In the genomic region with DNA sequence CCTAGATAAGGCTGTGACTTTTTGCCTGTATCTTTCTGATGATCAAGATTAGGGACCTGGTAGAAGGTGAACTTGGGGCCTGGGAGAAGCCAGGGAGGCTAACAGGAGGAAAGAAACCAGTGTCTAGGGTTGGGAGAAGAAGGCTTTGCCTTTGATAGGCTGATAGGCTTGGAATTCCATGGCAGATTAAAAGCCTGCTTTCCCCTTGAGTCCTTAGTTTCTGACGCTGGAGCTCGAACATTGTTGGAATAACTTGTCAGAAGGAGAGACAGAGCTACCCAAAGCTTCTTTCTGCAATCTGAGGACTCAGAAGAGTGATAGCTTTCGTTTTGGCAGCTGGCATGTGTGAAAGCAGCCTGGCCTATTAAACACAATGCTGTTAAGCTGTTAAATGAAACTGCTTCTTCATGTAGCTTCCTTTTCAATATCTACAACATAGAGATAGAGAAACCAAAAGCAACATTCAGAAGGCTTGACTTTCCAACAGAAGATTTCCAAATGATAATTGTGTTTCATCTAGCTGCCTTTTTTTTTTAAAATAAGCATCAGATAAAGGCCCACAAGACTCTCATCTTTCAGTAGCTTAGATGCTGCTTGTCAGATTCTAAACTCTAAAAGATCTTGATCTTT, we compare ENCODE assay signal across 17 mouse cellular contexts. TPM values are rescaled to one million over a fixed set of nuclear protein-coding genes. Genes with fewer than 3 reads are reported as not detected.
DNase-seq lines count a peak whose midpoint lies in the region; TF ChIP-seq lines count a peak whose summit lies in the region.
"Had no signal": no experiment of that assay in that cellular context is flagged by ENCODE, and none has a peak within 500 bp of the region (broad histone marks: within the 10 kb centered on the region; RNA-seq: fewer than 3 reads in every experiment).

No protein-coding gene starts in this region.

- dilution Hi-C loops in CH12.LX (cut with MboI; ENCODE audit: extremely low pct_ligation_motif_present, extremely low pct_unique_long_range_greater_than_20kb, low sequenced_read_pairs) = no loop called here

- no peak for TF ChIP-seq CTCF in liver, adult 2 months (IDR thresholded peaks at IDR 0.05; ENCODE audit: low read depth, low read length)
- TF ChIP-seq CTCF in CH12.LX (conservative IDR thresholded peaks at IDR 0.05 in 1 of 2, IDR thresholded peaks at IDR 0.05 in 1 of 2; ENCODE audit: low read depth in 2 of 2, low read length in 2 of 2) = no peak

- H3K36me3 ChIP-seq in liver, adult 2 months (ENCODE audit: control insufficient read depth, insufficient read depth, low read length) = no peaks in the 10 kb centered on the region
- peaks cover 0 to 6% of the 10 kb centered on the region in 2 experiments for H3K36me3 ChIP-seq in CH12.LX (replicated peaks in 1 of 2; ENCODE audit: control insufficient read depth in 1 of 2, insufficient read depth in 1 of 2, low read length in 1 of 2)
- H3K36me3 ChIP-seq: G1E; hindbrain, embryonic 13.5 days; kidney, embryonic 15.5 days; limb, embryonic 13.5 days; lung, embryonic 15.5 days; neural tube, embryonic 15.5 days had no signal

- no peaks in the 10 kb centered on the region for H3K9me3 ChIP-seq in CH12.LX (replicated peaks; ENCODE audit: low read length)
- H3K9me3 ChIP-seq: G1E; hindbrain, embryonic 13.5 days; kidney, embryonic 15.5 days; limb, embryonic 13.5 days; lung, embryonic 15.5 days; neural tube, embryonic 15.5 days had no signal

- intact Hi-C loops in left cerebral cortex, postnatal 36 days (cut with DNase I) = no loop called here

- H3K4me3 ChIP-seq in liver, adult 2 months (ENCODE audit: insufficient read depth, low read depth, low read length) = no peak overlapping the region
- H3K4me3 ChIP-seq in CH12.LX (replicated peaks in 1 of 3; ENCODE audit: low read depth in 2 of 3, low read length in 2 of 3, poor library complexity in 1 of 3) = peak overlapping the region in 2 of 3 experiments; percentile 18 to 20
- H3K4me3 ChIP-seq in brown adipose tissue, adult 24 weeks (ENCODE audit: insufficient read depth, low read depth, low read length) = no peak overlapping the region
- H3K4me3 ChIP-seq: hindbrain, embryonic 13.5 days; kidney, embryonic 15.5 days; limb, embryonic 13.5 days; lung, embryonic 15.5 days; neural tube, embryonic 15.5 days had no signal

- H3K27me3 ChIP-seq in liver, adult 2 months (ENCODE audit: control insufficient read depth, insufficient read depth, low read length) = no peaks in the 10 kb centered on the region
- H3K27me3 ChIP-seq in CH12.LX (replicated peaks) = no peaks in the 10 kb centered on the region
- H3K27me3 ChIP-seq: hindbrain, embryonic 13.5 days; kidney, embryonic 15.5 days; limb, embryonic 13.5 days; lung, embryonic 15.5 days; neural tube, embryonic 15.5 days had no signal

- H3K4me2 ChIP-seq in CH12.LX (ENCODE audit: insufficient read depth, low read depth, poor library complexity, severe bottlenecking) = peak overlapping the region; percentile 100
- H3K4me2 ChIP-seq: hindbrain, embryonic 13.5 days; kidney, embryonic 15.5 days; limb, embryonic 13.5 days; lung, embryonic 15.5 days; neural tube, embryonic 15.5 days had no signal

- H3K79me2 ChIP-seq in liver, adult 2 months (ENCODE audit: control insufficient read depth, insufficient read depth, low read length) = no peaks in the 10 kb centered on the region; the same call in 1 of the 2 replicates
- H3K79me2 ChIP-seq in CH12.LX (replicated peaks; ENCODE audit: control insufficient read depth, extremely low read depth, insufficient read depth, poor library complexity, severe bottlenecking) = peaks cover 13% of the 10 kb centered on the region

- peaks cover 2% of the 10 kb centered on the region for H3K4me1 ChIP-seq in liver, adult 2 months (ENCODE audit: control insufficient read depth, insufficient read depth, low read length)
- H3K4me1 ChIP-seq in CH12.LX (ENCODE audit: control insufficient read depth in 1 of 2, insufficient read depth in 2 of 2) = peaks cover 3 to 39% of the 10 kb centered on the region in 2 experiments; a peak in 3 of 4 replicates
- H3K4me1 ChIP-seq in brown adipose tissue, adult 24 weeks (ENCODE audit: control insufficient read depth, insufficient read depth, insufficient read length, low read length) = peaks cover 5% of the 10 kb centered on the region; the same call in 1 of the 2 replicates

- TF ChIP-seq EP300 in CH12.LX (IDR thresholded peaks at IDR 0.05; ENCODE audit: low read length) = peak; percentile 10; the same call in 1 of the 2 replicates

- peak overlapping the region; percentile 24; the same call in 1 of the 2 replicates for H3K27ac ChIP-seq in liver, adult 2 months (replicated peaks; ENCODE audit: insufficient read depth, low read depth, low read length)
- peak overlapping the region; percentile 68 for H3K27ac ChIP-seq in CH12.LX (ENCODE audit: insufficient read depth, low read depth)
- H3K27ac ChIP-seq in brown adipose tissue, adult 24 weeks (replicated peaks; ENCODE audit: low read depth, low read length) = peak overlapping the region; percentile 87
- H3K27ac ChIP-seq: hindbrain, embryonic 13.5 days; kidney, embryonic 15.5 days; limb, embryonic 13.5 days; lung, embryonic 15.5 days; neural tube, embryonic 15.5 days; stomach, postnatal 0 days had no signal

- TF ChIP-seq POLR2A in liver, adult 2 months (IDR thresholded peaks at IDR 0.05; ENCODE audit: extremely low read depth, insufficient read depth, low read length) = no peak
- TF ChIP-seq POLR2A in CH12.LX (IDR thresholded peaks at IDR 0.05; ENCODE audit: low read depth, low read length) = no peak

- in situ Hi-C loops in CH12.LX (cut with MboI; ENCODE audit: low pct_ligation_motif_present, low pct_unique_long_range_greater_than_20kb, low sequenced_read_pairs) = loop anchor here (10.0 kb wide), 1 partner anchor 49 kb away; no protein-coding TSS in a partner anchor

- no peak for TF ChIP-seq RAD21 in CH12.LX (IDR thresholded peaks at IDR 0.05; ENCODE audit: low read depth, low read length)

- H3K9ac ChIP-seq in liver, adult 2 months (ENCODE audit: low read depth, low read length) = no peak overlapping the region
- H3K9ac ChIP-seq in CH12.LX (ENCODE audit: insufficient read depth, low read depth) = peak overlapping the region; percentile 94
- H3K9ac ChIP-seq: hindbrain, embryonic 13.5 days; kidney, embryonic 15.5 days; limb, embryonic 13.5 days; lung, embryonic 15.5 days; neural tube, embryonic 15.5 days had no signal

- DNase-seq in liver, adult 2 months (ENCODE audit: extremely low read depth, low read depth, low spot score) = no peak
- no peak for DNase-seq in liver
- no peak for DNase-seq in CH12.LX (ENCODE audit: extremely low read depth)
- peak; percentile 35 for DNase-seq in lung, postnatal 25 days (ENCODE audit: low spot score)
- DNase-seq in left cerebral cortex, postnatal 36 days (ENCODE audit: low spot score in 2 of 2) = no peak
- no peak for DNase-seq in adrenal gland, postnatal 25 days
- DNase-seq: embryo, embryonic 11 days; gastrocnemius, postnatal 10 days; layer of hippocampus, postnatal 36 days had no signal

- 49% methylated on average over 3 of the region's 3 CpGs for WGBS in liver, adult 2 months

TF ChIP-seq in CH12.LX, 34 proteins besides CTCF, POLR2A, EP300 and RAD21:
- TF ChIP-seq MYC (IDR thresholded peaks at IDR 0.05; ENCODE audit: low read depth, low read length) (0 out of 2 replicates have a peak, but pooled peaks have one; percentile 41), TBP (conservative IDR thresholded peaks at IDR 0.05; ENCODE audit: low read depth, low read length) (0 out of 2 replicates have a peak, but pooled peaks have one; percentile 20), E2F4 (IDR thresholded peaks at IDR 0.05; ENCODE audit: insufficient replicate concordance, low read depth, low read length) (no peak), SIN3A (IDR thresholded peaks at IDR 0.05; ENCODE audit: low read length) (peak; percentile 44; the same call in 1 of the 2 replicates), ZNF384 (IDR thresholded peaks at IDR 0.05; ENCODE audit: low read depth, low read length) (no peak), POLR2AphosphoS2 (IDR thresholded peaks at IDR 0.05; ENCODE audit: low read depth, low read length) (no peak), MAX (IDR thresholded peaks at IDR 0.05; ENCODE audit: low read length) (peak; percentile 73), HCFC1 (IDR thresholded peaks at IDR 0.05; ENCODE audit: low read depth, low read length) (no peak), CHD1 (IDR thresholded peaks at IDR 0.05; ENCODE audit: low read depth, low read length) (0 out of 2 replicates have a peak, but pooled peaks have one; percentile 45)

RNA-seq across cellular contexts. Expression of gene Grk5, which starts 5.8 kb away (rescaled TPM):
- total RNA-seq in liver, adult 2 months (2014; rRNA removed) = 2.2 and 3.0 TPM in 2 replicates
- 0.48 and 0.98 TPM in 2 replicates for polyA plus RNA-seq in liver, adult 2 months (2012; rRNA removed)
- total RNA-seq in CH12.LX (2012; rRNA removed) (5.7 and 7.7 TPM in 2 replicates), CH12.LX (2014; rRNA removed) (7.4 and 7.6 TPM in 2 replicates)
- 11.5 and 12.7 TPM in 2 replicates for polyA plus RNA-seq in CH12.LX (2012; ENCODE audit: insufficient read length, low read depth)
- polyA plus RNA-seq in brown adipose tissue, adult 24 weeks (2012; ENCODE audit: insufficient read depth, insufficient read length, missing spikeins) = 16.7 and 22.8 TPM in 2 replicates
- total RNA-seq in left cerebral cortex, postnatal 36 days (2021) = 10 to 100 TPM; 15.6 to 15.9 TPM
- total RNA-seq in adrenal gland, postnatal 25 days (2021) = 17.9 and 25.6 TPM in 2 replicates

RNA-seq across cellular contexts. Expression of gene Prdx3, which starts 21.0 kb away (rescaled TPM):
- 191 and 199 TPM in 2 replicates for total RNA-seq in liver, adult 2 months (2014; rRNA removed)
- 157 and 170 TPM in 2 replicates for polyA plus RNA-seq in liver, adult 2 months (2012; rRNA removed)
- total RNA-seq in CH12.LX (2012; rRNA removed) (180 and 210 TPM in 2 replicates), CH12.LX (2014; rRNA removed) (414 and 427 TPM in 2 replicates)
- polyA plus RNA-seq in CH12.LX (2012; ENCODE audit: insufficient read length, low read depth) = 230 and 246 TPM in 2 replicates
- 639 and 741 TPM in 2 replicates for polyA plus RNA-seq in brown adipose tissue, adult 24 weeks (2012; ENCODE audit: insufficient read depth, insufficient read length, missing spikeins)
- 10 to 100 TPM; 71.9 to 74.9 TPM for total RNA-seq in left cerebral cortex, postnatal 36 days (2021)
- 795 and 810 TPM in 2 replicates for total RNA-seq in adrenal gland, postnatal 25 days (2021)

RNA-seq across cellular contexts. Expression of gene Sfxn4, which starts 34.1 kb away (rescaled TPM):
- 0.47 and 0.55 TPM in 2 replicates for total RNA-seq in liver, adult 2 months (2014; rRNA removed)
- 0.11 TPM in 1 of 2 replicates, not detected in the other for polyA plus RNA-seq in liver, adult 2 months (2012; rRNA removed)
- total RNA-seq in CH12.LX (2012; rRNA removed) (1.9 and 2.2 TPM in 2 replicates), CH12.LX (2014; rRNA removed) (3.5 and 3.9 TPM in 2 replicates)
- 3.1 and 3.8 TPM in 2 replicates for polyA plus RNA-seq in CH12.LX (2012; ENCODE audit: insufficient read length, low read depth)
- 8.1 and 12.0 TPM in 2 replicates for polyA plus RNA-seq in brown adipose tissue, adult 24 weeks (2012; ENCODE audit: insufficient read depth, insufficient read length, missing spikeins)
- 10 to 100 TPM; 13.6 to 15.0 TPM for total RNA-seq in left cerebral cortex, postnatal 36 days (2021)
- total RNA-seq in adrenal gland, postnatal 25 days (2021) = 7.6 and 8.8 TPM in 2 replicates

Comparison
In these comparisons a context has a peak if more than half of its experiments do, and no peak if none do; other contexts are left out.
1. H3K27ac ChIP-seq: peak in every context shown above with its lines; median percentile 87 in brown adipose tissue, adult 24 weeks; 68 in CH12.LX; 24 in liver, adult 2 months.
2. H3K4me3 ChIP-seq: peak in CH12.LX (2 of 3); none in liver, adult 2 months (single experiment) and brown adipose tissue, adult 24 weeks (single experiment).